Mouse (Mus musculus) liver, embryonic 16.5 days (tissue): ENCODE results near the gene Phgdh. TPM values are rescaled to one million over a fixed set of nuclear protein-coding genes. Genes with fewer than 3 reads are reported as not detected.

Experiments used
- ATAC-seq: fragments of 200-750 bp; cut with Nextera tagmentation; 2 replicates; pipeline ENCODE4 v1.8.0; 2017; ENCODE audit warnings: low read depth, mild to moderate bottlenecking, moderate number of reproducible peaks, moderate library complexity
- H3K27ac ChIP-seq: fragments of 300-500 bp; sonication (generic); 2 replicates; pipeline ENCODE4 v1.5.1; 2014; ENCODE audit warnings: mild to moderate bottlenecking, low read length
- H3K27me3 ChIP-seq: fragments of 300-500 bp; sonication (generic); 2 replicates; pipeline ENCODE4 v1.6.1; 2014; ENCODE audit warnings: low read depth, low read length, mixed read lengths; ENCODE audit not compliant: control insufficient read depth, insufficient read depth
- H3K36me3 ChIP-seq: fragments of 300-500 bp; sonication (generic); 2 replicates; pipeline ENCODE4 v1.6.1; 2014; ENCODE audit warnings: mild to moderate bottlenecking; ENCODE audit not compliant: control insufficient read depth, insufficient read depth
- H3K4me1 ChIP-seq: fragments of 300-500 bp; sonication (generic); 2 replicates; pipeline ENCODE4 v1.6.1; 2014; ENCODE audit warnings: low read depth, low read length, mixed read lengths; ENCODE audit not compliant: control insufficient read depth
- H3K4me2 ChIP-seq: fragments of 300-500 bp; sonication (generic); 2 replicates; pipeline ENCODE4 v1.6.1; 2014; ENCODE audit warnings: low read depth, low read length, mixed read lengths
- H3K4me3 ChIP-seq: fragments of 300-500 bp; sonication (generic); 2 replicates; pipeline ENCODE4 v1.5.1; 2014; ENCODE audit warnings: low read depth, mild to moderate bottlenecking, low read length
- H3K9ac ChIP-seq: fragments of 300-500 bp; sonication (generic); 2 replicates; pipeline ENCODE4 v1.6.1; 2014; ENCODE audit warnings: low read depth, low read length
- H3K9me3 ChIP-seq: fragments of 300-500 bp; sonication (generic); replicated peaks from 2 replicates; pipeline ENCODE4 v1.6.1; 2016; ENCODE audit warnings: low read length; ENCODE audit not compliant: control insufficient read depth
- WGBS: fragments of 180-500 bp; shearing (Covaris S2); extraction: QIAGEN DNeasy Blood & Tissue Kit; methylation state at CpG from one replicate; pipeline ENCODE4 v1.1.7; 2014; ENCODE audit not compliant: insufficient replicate concordance; 5-methylcytosine and 5-hydroxymethylcytosine counted together
- polyA plus RNA-seq: library from polyadenylated mRNA; unstranded; fragments of >200 nt; fragmentation: Nextera tagmentation; extraction: Ambion mirVana; gene quantifications from 2 replicates; pipeline ENCODE4 v1.2.1, GENCODE M21; 2015

Gene Phgdh
- polyA plus RNA-seq, 1 experiment from 2014 or later = 179 TPM

- Histone ChIP-seq H3K4me1 (no peaks in the 10 kb centered on the region), H3K9ac (no peak overlapping the region), H3K9me3 (no peaks in the 10 kb centered on the region), H3K4me3 (no peak overlapping the region), H3K27me3 (no peaks in the 10 kb centered on the region), H3K4me2 (no peak overlapping the region), H3K36me3 (no peaks in the 10 kb centered on the region), H3K27ac (no peak overlapping the region)
- 55% methylated on average over 5 of the region's 5 CpGs for WGBS
- ATAC-seq = no peak
Observed at GRCm38 (mm10) chr3:98374980-98375379, 35.2 kb upstream of the Phgdh start.

DNA sequence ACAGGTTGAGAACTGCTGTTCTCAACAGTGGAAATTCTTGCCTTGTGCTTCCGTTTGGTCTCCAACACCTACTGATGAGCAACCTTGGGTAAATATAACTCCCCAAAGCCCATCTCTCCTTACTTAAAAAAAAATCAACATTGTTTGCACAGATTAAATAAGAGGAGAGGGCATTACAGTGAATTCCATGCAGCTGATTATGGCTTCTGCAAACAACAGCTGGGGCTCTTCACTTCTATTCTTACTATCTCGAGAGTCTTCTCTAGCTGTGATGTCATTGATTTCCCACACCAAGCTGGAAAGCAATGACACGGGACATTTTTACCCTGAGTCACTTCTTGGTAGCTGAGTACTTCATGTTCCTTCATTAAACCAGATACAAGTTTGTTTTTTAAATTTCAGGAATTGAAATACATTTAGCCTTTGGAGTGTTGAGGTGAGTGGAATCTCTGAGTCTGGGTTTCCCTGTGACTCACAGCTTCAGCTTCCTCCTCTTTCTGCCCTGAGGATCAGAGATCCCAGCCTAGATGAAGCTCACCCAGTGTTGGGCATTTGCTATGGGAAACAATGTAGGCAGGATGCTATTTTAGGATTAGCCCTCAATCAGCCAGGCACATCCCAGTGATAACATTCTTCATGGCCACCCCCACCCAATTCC, 34.4 kb upstream of the Phgdh start:
- Histone ChIP-seq H3K9ac (no peak overlapping the region), H3K4me2 (no peak overlapping the region), H3K4me1 (no peaks in the 10 kb centered on the region), H3K36me3 (no peaks in the 10 kb centered on the region), H3K27ac (no peak overlapping the region), H3K4me3 (no peak overlapping the region), H3K27me3 (no peaks in the 10 kb centered on the region), H3K9me3 (no peaks in the 10 kb centered on the region)
- ATAC-seq = no peak
- WGBS = 36% methylated on average over 3 of the region's 3 CpGs

DNA sequence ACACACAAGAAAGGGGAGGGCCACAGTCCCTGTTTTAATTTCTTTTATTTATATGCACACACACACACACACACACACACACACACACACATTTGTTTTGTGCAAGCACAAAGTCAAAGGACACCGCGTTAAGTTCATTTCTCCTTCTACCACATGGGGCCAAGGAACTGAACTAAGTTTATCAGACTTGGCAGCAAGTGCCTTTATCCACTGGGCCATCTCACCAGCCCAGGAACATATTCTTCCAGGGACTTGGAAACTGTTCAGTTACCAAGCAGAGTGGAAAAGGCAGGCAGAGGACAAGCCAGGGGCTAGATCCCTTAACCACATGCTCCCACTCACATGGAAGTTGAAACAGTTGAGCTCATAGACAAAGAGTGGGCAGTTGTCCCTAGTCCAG, 29.0 kb upstream of the Phgdh start:
- Histone ChIP-seq H3K9me3 (no peaks in the 10 kb centered on the region), H3K27me3 (no peaks in the 10 kb centered on the region), H3K27ac (no peak overlapping the region), H3K9ac (no peak overlapping the region), H3K4me2 (no peak overlapping the region), H3K4me1 (no peaks in the 10 kb centered on the region), H3K4me3 (no peak overlapping the region), H3K36me3 (no peaks in the 10 kb centered on the region)
- WGBS = 79% methylated on average over 2 of the region's 2 CpGs
- ATAC-seq = no peak

- no peak overlapping the region for H3K27ac ChIP-seq
- no peaks in the 10 kb centered on the region for H3K4me1 ChIP-seq
- no peaks in the 10 kb centered on the region for H3K9me3 ChIP-seq
- H3K36me3 ChIP-seq = no peaks in the 10 kb centered on the region
- H3K9ac ChIP-seq = no peak overlapping the region
- no peaks in the 10 kb centered on the region for H3K27me3 ChIP-seq
- 49% methylated on average over 4 of the region's 4 CpGs for WGBS
- no peak overlapping the region for H3K4me2 ChIP-seq
- H3K4me3 ChIP-seq = no peak overlapping the region
- no peak for ATAC-seq
Observed at GRCm38 (mm10) chr3:98368283-98368682, 28.5 kb upstream of the Phgdh start.

- Histone ChIP-seq H3K27ac (no peak overlapping the region), H3K9me3 (no peaks in the 10 kb centered on the region), H3K36me3 (no peaks in the 10 kb centered on the region), H3K4me1 (no peaks in the 10 kb centered on the region), H3K27me3 (no peaks in the 10 kb centered on the region), H3K9ac (no peak overlapping the region), H3K4me2 (no peak overlapping the region), H3K4me3 (no peak overlapping the region)
- no peak for ATAC-seq
- 54% methylated on average over 4 of the region's 4 CpGs for WGBS
Observed at GRCm38 (mm10) chr3:98366823-98367222, 27.0 kb upstream of the Phgdh start.

DNA sequence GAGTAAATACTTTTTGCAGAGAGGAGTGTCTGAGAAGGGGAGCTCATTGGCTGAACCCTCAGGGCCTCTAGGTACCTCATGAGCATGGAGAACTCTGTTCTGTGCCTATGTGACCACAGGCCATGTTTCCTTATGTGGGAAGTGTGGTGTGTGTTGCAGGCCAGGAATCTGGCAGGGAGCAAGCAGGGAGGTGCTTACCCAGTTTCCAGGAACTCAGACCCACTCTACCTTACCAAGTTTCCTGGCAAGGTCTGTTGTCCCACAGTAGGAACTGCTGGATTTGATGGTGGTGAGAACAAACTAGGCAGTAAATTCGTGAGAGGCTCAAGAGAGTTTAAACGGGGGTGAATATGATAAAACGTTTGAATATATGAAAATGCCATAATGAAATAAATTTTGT, 26.3 kb upstream of the Phgdh start:
- Histone ChIP-seq H3K9ac (no peak overlapping the region), H3K4me2 (no peak overlapping the region), H3K9me3 (no peaks in the 10 kb centered on the region), H3K4me3 (no peak overlapping the region), H3K27me3 (no peaks in the 10 kb centered on the region), H3K36me3 (no peaks in the 10 kb centered on the region), H3K27ac (no peak overlapping the region), H3K4me1 (no peaks in the 10 kb centered on the region)
- ATAC-seq = no peak
- 59% methylated on average over 3 of the region's 3 CpGs for WGBS

DNA sequence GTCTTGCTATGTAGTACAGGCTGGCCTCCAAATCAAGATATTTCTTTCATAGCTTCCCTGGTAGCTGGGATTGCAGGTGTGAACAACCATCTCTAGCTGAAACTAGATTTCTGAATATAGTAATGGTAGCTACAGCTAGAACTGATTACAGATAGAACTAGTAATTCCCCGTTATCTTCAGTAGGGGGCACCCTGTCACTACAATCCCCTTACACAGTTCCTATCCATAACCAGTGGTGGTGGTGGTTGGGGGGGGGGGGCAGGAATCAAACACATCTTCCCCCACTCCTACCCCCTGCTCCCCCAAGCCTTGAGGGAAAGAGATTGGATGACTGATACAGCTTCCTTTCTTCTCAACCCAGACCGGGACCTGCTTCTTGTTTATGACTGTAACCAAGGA, 23.0 kb upstream of the Phgdh start:
- no peak for ATAC-seq
- no peak overlapping the region for H3K4me2 ChIP-seq
- no peaks in the 10 kb centered on the region for H3K27me3 ChIP-seq
- H3K9me3 ChIP-seq = no peaks in the 10 kb centered on the region
- no peak overlapping the region for H3K27ac ChIP-seq
- no peak overlapping the region for H3K9ac ChIP-seq
- H3K36me3 ChIP-seq = no peaks in the 10 kb centered on the region
- H3K4me1 ChIP-seq = no peaks in the 10 kb centered on the region
- WGBS = 16% methylated on average over 2 of the region's 2 CpGs
- no peak overlapping the region for H3K4me3 ChIP-seq

DNA sequence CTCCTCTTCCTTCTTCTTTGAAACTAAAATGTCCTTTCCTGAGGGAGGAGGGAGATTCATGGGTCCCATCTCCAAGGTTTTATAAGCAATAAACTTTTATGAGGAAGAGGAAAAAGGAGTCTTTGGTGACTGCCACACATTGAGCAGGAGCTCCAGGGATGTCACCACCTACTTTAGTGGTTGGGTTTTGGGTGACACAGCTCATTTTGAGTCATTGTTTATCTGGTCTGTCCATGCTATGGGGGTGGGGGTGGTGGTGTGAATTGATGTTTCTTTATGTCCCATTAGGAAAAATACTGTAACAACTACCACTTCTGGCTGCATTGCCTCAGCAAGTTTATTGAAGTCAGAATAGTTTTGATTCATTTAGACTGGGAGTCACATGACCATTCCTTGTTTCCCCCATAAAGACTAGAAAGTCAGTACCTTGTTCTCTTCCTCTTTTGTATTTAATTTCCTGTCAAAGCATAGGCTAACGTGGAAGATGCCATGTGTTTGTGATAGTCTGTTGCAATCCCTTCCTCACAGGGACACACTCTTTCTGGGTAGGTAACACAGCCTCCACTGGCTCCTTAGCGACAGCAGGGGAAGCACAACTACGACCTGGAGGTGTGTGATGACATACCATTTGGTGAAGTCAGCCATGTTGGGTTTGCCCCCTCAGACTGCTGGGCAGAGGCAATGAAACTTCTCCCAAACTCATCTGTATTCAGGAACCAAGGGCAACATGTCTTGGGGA, 17.0 kb upstream of the Phgdh start:
- no peak for ATAC-seq
- Histone ChIP-seq H3K27ac (no peak overlapping the region), H3K27me3 (no peaks in the 10 kb centered on the region), H3K9me3 (no peaks in the 10 kb centered on the region), H3K4me1 (no peaks in the 10 kb centered on the region), H3K36me3 (no peaks in the 10 kb centered on the region), H3K9ac (no peak overlapping the region), H3K4me2 (no peak overlapping the region), H3K4me3 (no peak overlapping the region)
- 37% methylated on average over 3 of the region's 3 CpGs for WGBS

DNA sequence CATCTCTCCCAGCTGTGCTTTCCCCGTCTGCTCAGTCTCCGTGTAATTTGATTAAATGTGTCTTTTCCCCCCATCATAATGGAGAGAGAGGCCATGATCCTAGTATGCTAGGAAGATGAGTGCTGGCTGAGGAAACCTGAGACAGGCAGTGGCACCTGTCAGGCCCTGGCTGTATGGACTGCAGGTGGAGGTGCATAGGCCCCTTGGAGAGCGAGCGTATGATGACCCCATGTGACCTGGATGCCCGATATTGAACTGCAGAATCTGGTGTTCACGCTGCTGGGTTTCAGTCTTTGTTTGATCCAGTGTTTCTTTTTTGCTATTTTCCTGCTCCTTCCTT, 16.2 kb upstream of the Phgdh start:
- H3K27ac ChIP-seq = no peak overlapping the region
- H3K4me1 ChIP-seq = no peaks in the 10 kb centered on the region
- 70% methylated on average over 6 of the region's 6 CpGs for WGBS
- no peak for ATAC-seq
- H3K27me3 ChIP-seq = no peaks in the 10 kb centered on the region
- no peak overlapping the region for H3K4me3 ChIP-seq
- no peaks in the 10 kb centered on the region for H3K36me3 ChIP-seq
- no peak overlapping the region for H3K4me2 ChIP-seq
- no peaks in the 10 kb centered on the region for H3K9me3 ChIP-seq
- no peak overlapping the region for H3K9ac ChIP-seq
